Mouse (Mus musculus): ENCODE measurements at regions not wholly inside any gene's neighbourhood (a gene's known extent, or its start where the extent isn't known, plus 50 kb on each side); places are given as distances from the start of the nearest gene placed in this dataset.

DNA sequence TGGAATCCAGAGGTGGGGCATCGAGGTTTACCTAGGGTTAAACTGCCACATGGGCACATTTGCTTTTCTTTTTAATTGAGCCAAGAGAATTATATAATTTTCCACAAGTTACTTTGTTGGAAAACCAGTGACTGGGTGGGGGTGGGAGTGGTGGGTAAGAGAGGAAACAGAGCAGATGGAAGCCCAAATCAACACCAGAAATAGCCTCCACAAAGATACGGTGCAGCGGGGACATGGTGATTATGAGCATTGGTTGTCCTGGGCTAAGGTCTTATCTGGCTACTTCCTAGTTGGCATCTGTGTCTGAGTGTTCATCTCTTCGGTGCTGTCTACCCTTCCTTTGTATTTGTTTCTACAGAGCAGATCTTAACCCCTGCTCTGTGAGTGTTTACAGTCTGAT lies 250.1 kb upstream of the Rora start:
- no peak overlapping the region for H3K4me2 ChIP-seq (ENCODE audit: low read depth, low read length)
- ATAC-seq (ENCODE audit: insufficient read depth, low read depth) (no peak), DNase-seq (ENCODE audit: low spot score) (no peak)
- H3K4me3 ChIP-seq (ENCODE audit: low read depth, low read length): no peak overlapping the region
- peaks cover 5% of the 10 kb centered on the region; the same call in 1 of the 2 replicates for H3K4me1 ChIP-seq (ENCODE audit: control insufficient read depth, insufficient read depth)
- no peak overlapping the region for H3K9ac ChIP-seq (replicated peaks; ENCODE audit: low read depth, low read length)
- H3K27me3 ChIP-seq (ENCODE audit: control insufficient read depth, insufficient read depth, low read length): no peaks in the 10 kb centered on the region
- WGBS: 31% methylated on average over 4 of the region's 4 CpGs
- H3K36me3 ChIP-seq (replicated peaks; ENCODE audit: control insufficient read depth, insufficient read depth, low read length): no peaks in the 10 kb centered on the region
- H3K9me3 ChIP-seq (replicated peaks; ENCODE audit: control insufficient read depth, low read length): no peaks in the 10 kb centered on the region
- TF ChIP-seq CTCF (IDR thresholded peaks at IDR 0.05; ENCODE audit: low read depth) (no peak), EP300 (IDR thresholded peaks at IDR 0.05; ENCODE audit: low read depth) (no peak)
- H3K27ac ChIP-seq (ENCODE audit: low read depth): no peak overlapping the region

DNA sequence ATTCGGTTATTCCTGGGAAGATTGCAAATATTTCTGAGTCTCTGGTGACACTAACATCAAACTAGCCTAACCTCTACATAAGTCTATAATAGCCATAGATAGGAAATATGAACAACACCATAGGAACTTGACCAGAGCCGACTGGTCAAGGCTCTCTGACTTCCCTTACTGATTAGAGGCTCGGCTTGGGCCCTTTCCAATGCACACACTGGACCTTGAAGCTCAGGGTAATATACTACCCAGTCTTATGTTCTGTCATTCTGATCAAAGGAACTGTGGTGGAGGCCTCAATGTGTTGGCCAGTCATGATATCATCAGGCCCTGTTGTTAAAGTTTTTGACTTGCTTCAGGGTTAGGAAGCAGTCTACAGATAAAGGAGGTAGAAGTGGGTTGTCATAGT lies 243.8 kb upstream of the Rora start:
- H3K27me3 ChIP-seq (ENCODE audit: control insufficient read depth, insufficient read depth, low read length): no peaks in the 10 kb centered on the region
- TF ChIP-seq CTCF (IDR thresholded peaks at IDR 0.05; ENCODE audit: low read depth): no peak
- TF ChIP-seq EP300 (IDR thresholded peaks at IDR 0.05; ENCODE audit: low read depth): no peak
- H3K4me2 ChIP-seq (ENCODE audit: low read depth, low read length): no peak overlapping the region
- ATAC-seq (ENCODE audit: insufficient read depth, low read depth) (no peak), DNase-seq (ENCODE audit: low spot score) (no peak)
- H3K9me3 ChIP-seq (replicated peaks; ENCODE audit: control insufficient read depth, low read length): no peaks in the 10 kb centered on the region
- WGBS: 70% methylated on average over 3 of the region's 3 CpGs
- no peak overlapping the region for H3K4me3 ChIP-seq (ENCODE audit: low read depth, low read length)
- no peaks in the 10 kb centered on the region for H3K36me3 ChIP-seq (replicated peaks; ENCODE audit: control insufficient read depth, insufficient read depth, low read length)
- H3K4me1 ChIP-seq (ENCODE audit: control insufficient read depth, insufficient read depth): no peaks in the 10 kb centered on the region
- no peak overlapping the region for H3K27ac ChIP-seq (ENCODE audit: low read depth)
- no peak overlapping the region for H3K9ac ChIP-seq (replicated peaks; ENCODE audit: low read depth, low read length)

DNA sequence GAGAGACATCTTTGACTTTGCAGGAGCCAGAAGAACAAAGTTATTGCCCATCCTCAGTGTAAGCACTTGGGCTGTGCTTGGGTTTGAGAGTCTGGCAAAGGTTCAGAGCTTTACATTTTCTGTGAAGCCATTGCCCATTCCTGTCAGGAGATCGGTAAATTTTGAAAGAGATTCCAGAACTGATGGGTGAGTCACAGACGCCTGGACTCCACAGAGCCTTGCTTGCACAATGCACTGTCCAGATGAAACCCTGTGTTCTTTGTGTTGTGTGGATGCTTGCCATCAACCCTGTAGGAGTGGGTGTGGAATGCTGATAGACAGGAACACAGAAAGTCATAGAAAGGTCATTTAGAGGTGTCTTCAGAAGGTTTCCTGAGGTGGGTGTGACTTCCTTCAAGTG lies 227.3 kb upstream of the Rora start:
- no peak overlapping the region for H3K27ac ChIP-seq (ENCODE audit: low read depth)
- TF ChIP-seq EP300 (IDR thresholded peaks at IDR 0.05; ENCODE audit: low read depth) (no peak), CTCF (IDR thresholded peaks at IDR 0.05; ENCODE audit: low read depth) (no peak)
- H3K36me3 ChIP-seq (replicated peaks; ENCODE audit: control insufficient read depth, insufficient read depth, low read length): no peaks in the 10 kb centered on the region
- H3K4me1 ChIP-seq (ENCODE audit: control insufficient read depth, insufficient read depth): no peaks in the 10 kb centered on the region
- H3K4me2 ChIP-seq (ENCODE audit: low read depth, low read length): no peak overlapping the region
- H3K4me3 ChIP-seq (ENCODE audit: low read depth, low read length): no peak overlapping the region
- WGBS: 52% methylated on average over 2 of the region's 2 CpGs
- DNase-seq (ENCODE audit: low spot score): no peak
- ATAC-seq (ENCODE audit: insufficient read depth, low read depth): no peak
- H3K9me3 ChIP-seq (replicated peaks; ENCODE audit: control insufficient read depth, low read length): 0 out of 2 replicates have a peak, but pooled peaks cover 4% of the 10 kb centered on the region
- no peaks in the 10 kb centered on the region for H3K27me3 ChIP-seq (ENCODE audit: control insufficient read depth, insufficient read depth, low read length)
- H3K9ac ChIP-seq (replicated peaks; ENCODE audit: low read depth, low read length): no peak overlapping the region

DNA sequence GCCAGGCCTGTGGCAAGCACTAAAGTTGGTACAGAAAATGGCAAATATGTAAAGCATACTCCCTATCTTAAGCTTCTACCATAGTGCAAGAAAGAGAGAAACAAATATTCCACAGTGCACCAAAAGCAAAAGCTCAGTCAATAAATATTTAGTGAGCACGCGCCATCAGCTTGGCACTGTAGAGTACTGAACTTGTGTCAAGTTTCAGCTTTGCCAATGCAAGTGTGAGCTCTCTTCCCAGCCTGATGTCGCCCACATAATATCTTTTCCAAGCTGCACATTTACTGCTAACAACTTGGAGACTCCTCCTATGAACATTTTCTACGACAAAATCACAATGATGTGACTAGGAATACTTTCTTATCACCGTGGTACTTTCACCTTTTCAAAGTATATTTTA lies 190.8 kb upstream of the Rora start:
- TF ChIP-seq CTCF (IDR thresholded peaks at IDR 0.05; ENCODE audit: low read depth) (no peak), EP300 (IDR thresholded peaks at IDR 0.05; ENCODE audit: low read depth) (no peak)
- Histone ChIP-seq H3K4me3 (ENCODE audit: low read depth, low read length) (no peak overlapping the region), H3K9me3 (replicated peaks; ENCODE audit: control insufficient read depth, low read length) (0 out of 2 replicates have a peak, but pooled peaks cover 3% of the 10 kb centered on the region), H3K27me3 (ENCODE audit: control insufficient read depth, insufficient read depth, low read length) (no peaks in the 10 kb centered on the region), H3K4me2 (ENCODE audit: low read depth, low read length) (no peak overlapping the region), H3K36me3 (replicated peaks; ENCODE audit: control insufficient read depth, insufficient read depth, low read length) (no peaks in the 10 kb centered on the region), H3K27ac (ENCODE audit: low read depth) (no peak overlapping the region), H3K9ac (replicated peaks; ENCODE audit: low read depth, low read length) (no peak overlapping the region), H3K4me1 (ENCODE audit: control insufficient read depth, insufficient read depth) (no peaks in the 10 kb centered on the region)
- WGBS: 86% methylated on average over 5 of the region's 5 CpGs
- ATAC-seq (ENCODE audit: insufficient read depth, low read depth): no peak
- no peak for DNase-seq (ENCODE audit: low spot score)

DNA sequence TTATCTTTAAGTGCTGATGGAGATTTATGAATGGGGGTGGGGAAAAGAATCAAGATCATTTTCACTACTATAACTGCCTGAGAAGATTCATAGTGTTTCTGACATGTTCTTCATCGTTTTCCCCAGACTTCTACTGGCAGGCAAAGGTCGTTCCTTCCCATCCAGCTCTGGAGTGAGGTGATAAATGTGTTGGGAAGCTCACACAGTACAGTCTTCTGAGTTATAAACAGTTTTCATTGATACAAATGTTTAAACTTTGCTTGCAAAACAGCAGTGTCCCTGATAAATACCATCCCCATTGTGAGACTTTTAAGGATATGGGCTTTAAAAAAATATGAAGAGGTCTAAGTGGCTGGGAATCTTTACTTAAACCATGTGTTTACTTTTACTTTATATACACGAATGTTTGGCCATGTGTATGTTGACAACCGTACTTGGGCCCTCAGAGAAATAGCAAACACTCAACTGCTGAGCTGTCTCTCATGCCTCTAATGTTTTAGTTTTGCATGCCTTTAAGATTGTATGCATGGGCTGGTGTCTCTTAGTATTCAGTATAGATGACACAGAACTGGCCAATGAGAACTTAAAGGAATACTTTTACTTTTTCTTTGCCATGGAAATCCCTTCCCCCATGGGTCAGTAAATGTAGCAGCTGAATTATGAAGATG lies 189.8 kb upstream of the Rora start:
- H3K9ac ChIP-seq (replicated peaks; ENCODE audit: low read depth, low read length): no peak overlapping the region
- H3K4me2 ChIP-seq (ENCODE audit: low read depth, low read length): no peak overlapping the region
- WGBS: 61% methylated on average over 4 of the region's 4 CpGs
- ATAC-seq (ENCODE audit: insufficient read depth, low read depth): no peak
- no peak for DNase-seq (ENCODE audit: low spot score)
- H3K4me1 ChIP-seq (ENCODE audit: control insufficient read depth, insufficient read depth): no peaks in the 10 kb centered on the region
- TF ChIP-seq CTCF (IDR thresholded peaks at IDR 0.05; ENCODE audit: low read depth) (no peak), EP300 (IDR thresholded peaks at IDR 0.05; ENCODE audit: low read depth) (no peak)
- H3K27ac ChIP-seq (ENCODE audit: low read depth): no peak overlapping the region
- no peak overlapping the region for H3K4me3 ChIP-seq (ENCODE audit: low read depth, low read length)
- no peaks in the 10 kb centered on the region for H3K36me3 ChIP-seq (replicated peaks; ENCODE audit: control insufficient read depth, insufficient read depth, low read length)
- no peaks in the 10 kb centered on the region for H3K27me3 ChIP-seq (ENCODE audit: control insufficient read depth, insufficient read depth, low read length)
- 0 out of 2 replicates have a peak, but pooled peaks cover 3% of the 10 kb centered on the region for H3K9me3 ChIP-seq (replicated peaks; ENCODE audit: control insufficient read depth, low read length)

DNA sequence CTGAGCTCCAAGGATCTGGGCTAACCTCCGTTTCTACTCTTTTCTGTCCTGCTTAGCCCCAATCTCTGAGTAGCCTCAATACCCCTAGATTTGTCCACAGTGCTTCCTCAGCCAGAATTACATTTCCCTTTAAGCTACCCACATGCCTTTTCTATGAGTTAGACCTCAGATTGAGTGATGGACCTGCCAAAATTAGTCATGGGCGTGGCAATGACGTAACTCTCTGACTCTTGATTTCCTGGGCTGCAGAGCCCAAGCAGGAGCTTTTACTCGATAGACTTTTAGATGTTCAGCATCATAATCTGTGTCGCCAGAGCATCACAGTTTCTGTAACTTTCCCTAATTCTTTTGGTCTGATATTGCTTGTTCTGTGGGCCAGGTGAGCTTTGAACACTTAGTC lies 186.9 kb upstream of the Rora start:
- ATAC-seq (ENCODE audit: insufficient read depth, low read depth) (no peak), DNase-seq (ENCODE audit: low spot score) (no peak)
- H3K4me2 ChIP-seq (ENCODE audit: low read depth, low read length): no peak overlapping the region
- no peak overlapping the region for H3K4me3 ChIP-seq (ENCODE audit: low read depth, low read length)
- H3K36me3 ChIP-seq (replicated peaks; ENCODE audit: control insufficient read depth, insufficient read depth, low read length): no peaks in the 10 kb centered on the region
- 0 out of 2 replicates have a peak, but pooled peaks cover under 1% of the 10 kb centered on the region for H3K9me3 ChIP-seq (replicated peaks; ENCODE audit: control insufficient read depth, low read length)
- no peaks in the 10 kb centered on the region for H3K27me3 ChIP-seq (ENCODE audit: control insufficient read depth, insufficient read depth, low read length)
- H3K4me1 ChIP-seq (ENCODE audit: control insufficient read depth, insufficient read depth): no peaks in the 10 kb centered on the region
- 57% methylated on average over 5 of the region's 5 CpGs for WGBS
- H3K27ac ChIP-seq (ENCODE audit: low read depth): no peak overlapping the region
- no peak overlapping the region for H3K9ac ChIP-seq (replicated peaks; ENCODE audit: low read depth, low read length)
- no peak for TF ChIP-seq EP300 (IDR thresholded peaks at IDR 0.05; ENCODE audit: low read depth)
- no peak for TF ChIP-seq CTCF (IDR thresholded peaks at IDR 0.05; ENCODE audit: low read depth)

Data from heart, postnatal 0 days (tissue).